Mouse (Mus musculus) heart, postnatal 0 days (tissue): ENCODE results near the gene Nup88. TPM values are rescaled to one million over a fixed set of nuclear protein-coding genes. Genes with fewer than 3 reads are reported as not detected.

ENCODE experiments used
- ATAC-seq: fragments of 200-750 bp; cut with Nextera tagmentation; 2 replicates; pipeline ENCODE4 v1.8.0; 2017; ENCODE audit warnings: low read depth, moderate number of reproducible peaks, moderate library complexity; ENCODE audit not compliant: insufficient read depth
- DNase-seq: peaks from one replicate; pipeline ENCODE4 v3.0.0-alpha.2; 2016; ENCODE audit warnings: low spot score
- H3K27ac ChIP-seq: fragments of 300-500 bp; sonication (generic); 2 replicates; pipeline ENCODE4 v1.5.1; 2014; ENCODE audit warnings: low read depth, mild to moderate bottlenecking
- H3K27me3 ChIP-seq: fragments of 300-500 bp; sonication (generic); 2 replicates; pipeline ENCODE4 v1.6.1; 2014; ENCODE audit warnings: low read length, mixed read lengths; ENCODE audit not compliant: control insufficient read depth, insufficient read depth
- H3K36me3 ChIP-seq: fragments of 300-500 bp; sonication (generic); replicated peaks from 2 replicates; pipeline ENCODE4 v1.6.1; 2014; ENCODE audit warnings: low read length, mixed read lengths; ENCODE audit not compliant: control insufficient read depth, insufficient read depth
- H3K4me1 ChIP-seq: fragments of 300-500 bp; sonication (generic); 2 replicates; pipeline ENCODE4 v1.6.1; 2014; ENCODE audit warnings: antibody characterized with exemption; ENCODE audit not compliant: control insufficient read depth, insufficient read depth
- H3K4me2 ChIP-seq: fragments of 300-500 bp; sonication (generic); 2 replicates; pipeline ENCODE4 v1.6.1; 2014; ENCODE audit warnings: low read depth, mild to moderate bottlenecking, low read length, moderate library complexity
- H3K4me3 ChIP-seq: fragments of 300-500 bp; sonication (generic); 2 replicates; pipeline ENCODE4 v1.5.1; 2014; ENCODE audit warnings: low read depth, low read length
- H3K9ac ChIP-seq: fragments of 300-500 bp; sonication (generic); replicated peaks from 2 replicates; pipeline ENCODE4 v1.6.1; 2014; ENCODE audit warnings: low read depth, low read length, mixed read lengths
- H3K9me3 ChIP-seq: fragments of 300-500 bp; sonication (generic); replicated peaks from 2 replicates; pipeline ENCODE4 v1.6.1; 2016; ENCODE audit warnings: low read length; ENCODE audit not compliant: control insufficient read depth
- CTCF ChIP-seq: IDR thresholded peaks from 2 replicates; pipeline ENCODE4 v1.5.1; 2016; ENCODE audit warnings: antibody characterized with exemption, control low read depth, low read depth
- EP300 ChIP-seq: IDR thresholded peaks from 2 replicates; pipeline ENCODE4 v1.6.1; 2016; ENCODE audit warnings: antibody characterized with exemption, low read depth
- WGBS: fragments of 180-500 bp; shearing (Covaris S2); extraction: QIAGEN DNeasy Blood & Tissue Kit; methylation state at CpG from one replicate; pipeline ENCODE4 v1.1.7; 2014; 5-methylcytosine and 5-hydroxymethylcytosine counted together
- polyA plus RNA-seq: library from polyadenylated mRNA; unstranded; fragments of >200 nt; fragmentation: Nextera tagmentation; extraction: Ambion mirVana; gene quantifications from 2 replicates; pipeline ENCODE4 v1.2.1, GENCODE M21; 2015
- total RNA-seq: library from RNA; depleted of rRNA; stranded (reverse); fragments of >200 nt; gene quantifications from 2 replicates; pipeline ENCODE4 v1.2.3, GENCODE M21; 2014; ENCODE audit warnings: low replicate concordance

Nup88 gene
- total and polyA plus RNA-seq, 2 experiments from 2014 or later = 66.8 to 88.4 TPM

- Histone ChIP-seq H3K4me2 (no peak overlapping the region), H3K36me3 (peaks cover 37% of the 10 kb centered on the region), H3K27ac (no peak overlapping the region), H3K4me3 (no peak overlapping the region), H3K9me3 (no peaks in the 10 kb centered on the region), H3K4me1 (peaks cover 14% of the 10 kb centered on the region), H3K27me3 (no peaks in the 10 kb centered on the region), H3K9ac (no peak overlapping the region)
- TF ChIP-seq EP300 (no peak), CTCF (no peak)
- 87% methylated on average over 4 of the region's 4 CpGs for WGBS
- no peak for DNase-seq
- no peak for ATAC-seq
Measured at GRCm38 (mm10) chr11:71001167-71001566, 31.4 kb upstream of the Nup88 start.

- H3K9me3 ChIP-seq = no peaks in the 10 kb centered on the region
- TF ChIP-seq CTCF = peak; percentile 94
- TF ChIP-seq EP300 = peak; percentile 89
- peak within 1 kb of the TSS; percentile 85 for H3K4me2 ChIP-seq
- H3K27me3 ChIP-seq = no peaks in the 10 kb centered on the region
- peaks cover 8% of the 10 kb centered on the region; the same call in 1 of the 2 replicates for H3K4me1 ChIP-seq
- DNase-seq = peak; percentile 84
- peak within 1 kb of the TSS; percentile 99 for H3K4me3 ChIP-seq
- peak within 1 kb of the TSS; percentile 89 for H3K9ac ChIP-seq
- ATAC-seq = peak; percentile 96
- peak within 1 kb of the TSS; percentile 84 for H3K27ac ChIP-seq
- WGBS = under 1% methylated on average over 50 of the region's 64 CpGs
- peaks cover 68% of the 10 kb centered on the region for H3K36me3 ChIP-seq
Measured at GRCm38 (mm10) chr11:70982557-70983228, 12.9 kb upstream of the Nup88 start, which contains the start of gene C1qbp. Gene C1qbp (minus strand): TSS chr11:70983026.

GRCm38 (mm10) chr11:70982030-70982429 lies 12.3 kb upstream of the Nup88 start:
- WGBS = 5% methylated on average over 12 of the region's 12 CpGs
- ATAC-seq (no peak), DNase-seq (no peak)
- Histone ChIP-seq H3K9ac (peak overlapping the region; percentile 89), H3K27me3 (no peaks in the 10 kb centered on the region), H3K4me3 (peak overlapping the region; percentile 99), H3K4me1 (peaks cover 8% of the 10 kb centered on the region; the same call in 1 of the 2 replicates), H3K36me3 (peaks cover 69% of the 10 kb centered on the region), H3K4me2 (peak overlapping the region; percentile 85), H3K27ac (no peak overlapping the region), H3K9me3 (no peaks in the 10 kb centered on the region)
- no peak for TF ChIP-seq CTCF
- no peak for TF ChIP-seq EP300

- H3K36me3 ChIP-seq = peaks cover 69% of the 10 kb centered on the region
- TF ChIP-seq EP300 = no peak
- TF ChIP-seq CTCF = no peak
- WGBS = 87% methylated on average over 14 of the region's 14 CpGs
- DNase-seq = no peak
- no peak overlapping the region for H3K4me3 ChIP-seq
- ATAC-seq = no peak
- H3K27ac ChIP-seq = no peak overlapping the region
- no peak overlapping the region for H3K4me2 ChIP-seq
- peaks cover 8% of the 10 kb centered on the region; the same call in 1 of the 2 replicates for H3K4me1 ChIP-seq
- no peaks in the 10 kb centered on the region for H3K9me3 ChIP-seq
- no peaks in the 10 kb centered on the region for H3K27me3 ChIP-seq
- no peak overlapping the region for H3K9ac ChIP-seq
Measured at GRCm38 (mm10) chr11:70980751-70981510, 11.2 kb upstream of the Nup88 start.

- Histone ChIP-seq H3K4me2 (no peak overlapping the region), H3K4me3 (no peak overlapping the region), H3K9ac (no peak overlapping the region), H3K27me3 (no peaks in the 10 kb centered on the region), H3K9me3 (no peaks in the 10 kb centered on the region), H3K36me3 (peaks cover 69% of the 10 kb centered on the region), H3K27ac (no peak overlapping the region), H3K4me1 (peaks cover 8% of the 10 kb centered on the region; the same call in 1 of the 2 replicates)
- 77% methylated on average over 6 of the region's 6 CpGs for WGBS
- ATAC-seq = no peak
- no peak for DNase-seq
- no peak for TF ChIP-seq CTCF
- TF ChIP-seq EP300 = no peak
Measured at GRCm38 (mm10) chr11:70980232-70980631, 10.5 kb upstream of the Nup88 start.
